Mouse (Mus musculus) G1E (cell line): Measurements from ENCODE around the gene Osm. TPM values are rescaled to one million over a fixed set of nuclear protein-coding genes. Genes with fewer than 3 reads are reported as not detected.

Source experiments
- ATAC-seq: 2 replicates; pipeline ENCODE4 v1.8.0; 2016; ENCODE audit warnings: mild to moderate bottlenecking; ENCODE audit not compliant: insufficient number of reproducible peaks, poor library complexity, low FRiP score, severe bottlenecking; ENCODE audit errors: extremely low read depth
- DNase-seq: peaks from one replicate; pipeline ENCODE4 v3.0.0; 2012; ENCODE audit warnings: low spot score
- H3K27me3 ChIP-seq: 2 replicates; pipeline ENCODE4 v1.6.1; 2012; ENCODE audit warnings: mild to moderate bottlenecking, low read length, inconsistent platforms; ENCODE audit not compliant: insufficient read depth
- H3K36me3 ChIP-seq: replicated peaks from 2 replicates; pipeline ENCODE3; 2012; ENCODE audit warnings: mild to moderate bottlenecking, inconsistent platforms
- H3K4me1 ChIP-seq: 2 replicates; pipeline ENCODE4 v1.6.1; 2012; ENCODE audit warnings: low read depth, low read length, inconsistent platforms, mixed read lengths; ENCODE audit not compliant: insufficient read depth
- H3K4me3 ChIP-seq: 2 replicates; pipeline ENCODE4 v1.5.1; 2012; ENCODE audit warnings: low read depth, mild to moderate bottlenecking, inconsistent platforms, low read length, moderate library complexity, mixed read lengths
- H3K9me3 ChIP-seq: replicated peaks from 2 replicates; pipeline ENCODE4 v1.6.1; 2012; ENCODE audit warnings: inconsistent platforms
- CTCF ChIP-seq: IDR thresholded peaks from 2 replicates; pipeline ENCODE4 v1.5.1; 2012; ENCODE audit warnings: low read depth, low read length, inconsistent platforms, mixed read lengths
- GATA1 ChIP-seq: IDR thresholded peaks from 2 replicates; pipeline ENCODE4 v1.6.1; 2012; ENCODE audit warnings: borderline replicate concordance, low read length, inconsistent platforms, mixed read lengths
- GATA2 ChIP-seq: IDR thresholded peaks from 2 replicates; pipeline ENCODE4 v1.6.1; 2012; ENCODE audit warnings: low read depth, low read length, inconsistent platforms, borderline replicate concordance
- POLR2AphosphoS5 ChIP-seq: IDR thresholded peaks from 2 replicates; pipeline ENCODE4 v1.6.1; 2012; ENCODE audit warnings: low read depth, low read length, inconsistent platforms; ENCODE audit not compliant: insufficient replicate concordance
- TAL1 ChIP-seq: conservative IDR thresholded peaks from 2 replicates; pipeline ENCODE4 v1.6.1; 2012; ENCODE audit warnings: low read depth, low read length, inconsistent platforms, mixed read lengths
- polyA plus RNA-seq: library from polyadenylated mRNA; stranded (reverse); fragments of >175 nt; gene quantifications from 2 replicates; pipeline ENCODE4 v1.2.3, GENCODE M21; 2012
- total RNA-seq, 2 experiments: library from RNA; stranded (forward) in 1 of 2; stranded (reverse) in 1 of 2; fragments of 200-1000 nt in 1 of 2; fragments of >200 nt in 1 of 2; fragmentation: Nextera tagmentation in 1 of 2; gene quantifications; 2 replicates each; pipeline ENCODE4 v1.2.3; 2014 to 2017

The Osm gene
- total and polyA plus RNA-seq, 3 experiments: 4.0 to 10.3 (median 8.0) TPM

DNA sequence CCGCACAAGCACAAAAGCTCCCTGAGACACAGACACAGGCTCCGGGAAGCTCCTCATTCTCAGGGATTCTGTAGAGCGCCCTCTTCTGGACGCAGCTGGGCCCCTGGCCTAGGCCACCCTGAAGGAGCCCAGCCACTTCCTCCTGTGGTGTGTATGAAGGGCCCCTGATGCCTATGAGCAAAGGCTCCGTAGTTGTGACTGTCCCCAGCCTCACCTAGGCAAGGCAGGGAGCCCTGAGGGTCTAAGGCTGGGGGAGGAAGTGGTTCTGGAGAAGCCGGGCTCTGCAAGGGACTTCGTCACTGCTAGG is 24.9 kb downstream of the Osm start:
- Histone ChIP-seq H3K27me3 (peaks cover 32% of the 10 kb centered on the region), H3K36me3 (no peaks in the 10 kb centered on the region), H3K4me1 (peaks cover 85% of the 10 kb centered on the region), H3K9me3 (no peaks in the 10 kb centered on the region), H3K4me3 (peak overlapping the region; percentile 63; the same call in 1 of the 2 replicates)
- ATAC-seq (no peak), DNase-seq (peak; percentile 78)
- TF ChIP-seq POLR2AphosphoS5 (no peak), GATA1 (no peak), CTCF (peak; percentile 62), GATA2 (no peak), TAL1 (no peak)

DNA sequence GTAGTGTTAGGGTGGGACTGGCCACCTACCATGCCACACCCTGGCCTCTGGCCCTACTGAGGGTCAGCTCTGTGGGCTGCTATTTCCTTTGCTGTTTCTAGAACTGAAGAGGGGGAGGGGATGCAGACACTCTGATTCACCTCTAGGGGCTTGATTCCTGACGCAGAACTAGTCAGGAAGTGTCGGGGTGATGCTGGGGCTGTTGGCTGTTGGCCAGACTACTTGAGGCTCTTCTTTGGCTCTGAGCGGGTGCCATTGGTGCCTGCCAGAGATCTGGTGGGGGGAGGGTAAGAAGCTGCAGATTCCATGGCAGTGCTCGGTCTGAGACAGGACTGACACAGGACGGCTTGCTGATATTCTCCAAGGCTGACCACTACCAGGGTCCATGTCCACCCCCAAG is 25.7 kb downstream of the Osm start:
- no peaks in the 10 kb centered on the region for H3K9me3 ChIP-seq
- DNase-seq (peak; percentile 69), ATAC-seq (no peak)
- no peak for TF ChIP-seq GATA1
- TF ChIP-seq POLR2AphosphoS5: no peak
- TF ChIP-seq TAL1: no peak
- no peak for TF ChIP-seq GATA2
- no peak for TF ChIP-seq CTCF
- no peak overlapping the region for H3K4me3 ChIP-seq
- peaks cover 88% of the 10 kb centered on the region for H3K4me1 ChIP-seq
- H3K36me3 ChIP-seq: no peaks in the 10 kb centered on the region
- H3K27me3 ChIP-seq: peaks cover 36% of the 10 kb centered on the region

DNA sequence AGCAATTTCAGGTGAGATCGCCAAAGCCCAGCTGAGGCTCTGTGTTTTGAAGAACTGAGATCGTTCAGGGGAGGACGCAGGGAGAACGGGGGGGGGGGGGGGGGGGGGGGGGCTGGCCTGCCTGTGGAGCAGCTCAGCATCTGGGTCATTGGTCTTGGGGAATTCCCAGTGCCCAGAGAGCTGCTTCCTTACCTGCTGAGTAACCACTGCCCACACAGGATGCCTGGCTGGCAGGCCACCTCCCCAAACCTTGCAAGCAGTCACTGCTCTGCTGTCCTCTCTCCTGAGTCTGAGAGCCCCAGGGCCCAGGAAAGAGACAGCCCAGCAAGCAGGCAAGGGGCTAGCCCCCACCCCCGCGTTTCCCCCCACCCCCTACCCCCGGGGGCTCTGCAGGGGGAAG is 26.6 kb downstream of the Osm start:
- ATAC-seq (no peak), DNase-seq (no peak)
- Histone ChIP-seq H3K4me3 (no peak overlapping the region), H3K9me3 (no peaks in the 10 kb centered on the region), H3K4me1 (peaks cover 87% of the 10 kb centered on the region), H3K27me3 (peaks cover 41% of the 10 kb centered on the region), H3K36me3 (no peaks in the 10 kb centered on the region)
- TF ChIP-seq POLR2AphosphoS5 (no peak), GATA1 (no peak), CTCF (no peak), TAL1 (no peak), GATA2 (no peak)

DNA sequence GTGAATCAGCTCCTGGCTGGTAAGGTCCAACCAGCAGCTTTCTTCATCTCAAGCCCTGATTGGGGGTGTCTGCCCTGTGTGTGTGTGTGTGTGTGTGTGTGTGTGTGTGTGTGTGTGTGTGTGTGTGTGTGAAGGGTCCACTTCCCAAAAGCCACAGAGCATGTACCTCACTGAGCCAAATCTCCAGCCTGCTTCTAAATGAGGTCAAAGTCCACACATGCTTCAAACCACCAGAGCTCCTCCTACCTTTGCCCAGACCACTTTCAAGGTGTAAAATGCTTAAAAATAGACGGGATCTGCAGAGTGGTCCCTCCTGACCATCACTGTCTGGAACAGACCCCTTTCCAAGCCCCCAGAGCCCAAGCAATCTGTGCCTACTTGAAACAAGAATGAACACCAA is 27.1 kb downstream of the Osm start:
- Histone ChIP-seq H3K4me3 (no peak overlapping the region), H3K4me1 (peaks cover 87% of the 10 kb centered on the region), H3K36me3 (no peaks in the 10 kb centered on the region), H3K27me3 (peaks cover 45% of the 10 kb centered on the region), H3K9me3 (no peaks in the 10 kb centered on the region)
- ATAC-seq (no peak), DNase-seq (no peak)
- TF ChIP-seq POLR2AphosphoS5: no peak
- TF ChIP-seq GATA2: no peak
- TF ChIP-seq TAL1: no peak
- no peak for TF ChIP-seq GATA1
- TF ChIP-seq CTCF: no peak

DNA sequence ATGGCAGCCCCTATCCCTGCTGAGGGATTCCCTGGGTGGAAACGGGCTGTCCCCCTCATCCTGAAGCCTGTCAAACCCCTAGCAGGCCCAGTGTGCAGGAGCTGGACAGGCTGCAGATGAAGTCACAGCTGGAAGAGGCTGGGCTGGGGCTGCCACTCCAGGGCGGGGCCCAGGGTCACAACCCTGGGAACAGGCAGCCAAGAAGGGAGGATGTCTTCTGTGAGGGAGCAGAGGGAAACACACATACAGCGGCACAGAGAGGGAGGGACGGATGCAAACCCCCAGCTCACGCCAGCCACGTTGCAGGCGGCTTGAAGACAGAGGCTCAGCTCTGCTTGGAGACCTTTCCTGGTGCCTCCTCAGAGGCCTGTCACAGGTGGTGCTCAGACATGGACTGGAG is 27.8 kb downstream of the Osm start:
- no peaks in the 10 kb centered on the region for H3K36me3 ChIP-seq
- TF ChIP-seq CTCF: no peak
- no peak for TF ChIP-seq GATA2
- TF ChIP-seq POLR2AphosphoS5: no peak
- no peak for TF ChIP-seq TAL1
- TF ChIP-seq GATA1: no peak
- peaks cover 82% of the 10 kb centered on the region for H3K4me1 ChIP-seq
- 0 out of 2 replicates have a peak overlapping the region, but pooled peaks have one; percentile 17 for H3K4me3 ChIP-seq
- ATAC-seq (no peak), DNase-seq (no peak)
- H3K27me3 ChIP-seq: peaks cover 53% of the 10 kb centered on the region
- no peaks in the 10 kb centered on the region for H3K9me3 ChIP-seq

DNA sequence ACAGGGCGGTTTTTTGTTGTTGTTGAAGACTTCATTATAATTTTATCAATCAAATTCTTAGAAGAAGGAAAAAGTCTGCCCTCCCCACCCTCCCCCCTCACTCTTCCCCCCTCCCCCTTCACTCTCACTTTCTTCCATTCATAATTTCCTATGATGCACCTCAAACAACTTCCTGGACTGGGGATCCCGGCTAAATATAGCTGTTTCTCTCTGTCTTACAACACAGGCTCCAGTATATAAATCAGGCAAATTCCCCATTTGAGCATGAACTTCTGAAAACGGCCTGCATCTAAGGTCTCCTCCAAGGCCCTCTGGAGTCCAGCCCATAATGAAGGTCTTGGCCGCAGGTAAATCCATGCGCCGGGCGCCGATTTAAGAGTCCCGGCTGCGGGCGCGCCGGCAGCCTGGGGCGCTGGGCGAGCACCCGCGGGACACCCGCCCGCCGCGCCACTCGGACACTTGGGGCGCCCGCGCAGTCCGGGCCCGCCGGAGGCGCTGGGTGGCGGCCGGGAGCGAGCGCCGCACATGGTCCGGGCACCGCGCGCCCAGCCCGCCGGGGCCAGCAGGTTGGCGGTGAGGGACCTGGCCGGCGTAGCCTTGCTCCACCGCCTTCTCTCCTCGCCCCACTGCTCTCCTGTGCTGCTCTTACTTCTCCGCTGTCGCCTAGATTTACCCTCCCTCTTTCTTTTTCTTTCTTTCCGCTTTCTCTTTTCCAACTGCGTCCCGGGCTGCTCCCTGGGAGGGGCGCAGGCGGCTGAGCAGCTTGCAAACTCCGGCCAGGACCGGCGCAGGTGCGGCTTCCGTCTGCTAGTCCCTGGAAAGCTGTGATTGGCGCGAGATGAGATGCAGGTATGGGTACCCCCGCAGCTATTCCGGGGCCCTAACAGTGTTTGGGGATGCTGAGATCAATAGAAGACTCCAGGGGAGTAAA is 30.3 kb downstream of the Osm start:
- H3K27me3 ChIP-seq: peaks cover 75% of the 10 kb centered on the region
- peak overlapping the region; percentile 72 for H3K4me3 ChIP-seq
- H3K9me3 ChIP-seq: no peaks in the 10 kb centered on the region
- ATAC-seq (no peak), DNase-seq (peak; percentile 59)
- no peaks in the 10 kb centered on the region for H3K36me3 ChIP-seq
- H3K4me1 ChIP-seq: peaks cover 68% of the 10 kb centered on the region
- TF ChIP-seq GATA2 (no peak), TAL1 (no peak), GATA1 (no peak), CTCF (no peak)
